ENCODE assay signal across 21 mouse cellular contexts in the genomic region with DNA sequence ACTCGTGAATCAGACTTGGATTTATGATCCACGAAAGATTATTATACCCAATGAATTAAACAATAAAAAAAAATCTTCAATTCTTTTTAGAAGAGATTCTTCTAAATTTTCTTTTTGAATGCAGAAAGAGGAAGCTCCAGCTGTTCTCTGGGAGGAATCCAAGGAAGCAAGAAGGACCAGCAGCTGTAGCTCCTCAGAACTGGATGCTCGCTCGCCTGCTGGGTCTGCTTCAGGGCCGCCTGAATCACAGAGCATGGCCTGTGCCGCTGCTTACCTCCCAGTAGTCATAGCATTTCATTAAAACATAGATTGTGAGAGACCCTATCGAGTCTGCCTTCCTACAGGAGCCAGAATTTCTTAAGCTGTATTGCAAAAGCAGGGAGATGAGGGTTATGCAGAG. TPM values are rescaled to one million over a fixed set of nuclear protein-coding genes. Genes with fewer than 3 reads are reported as not detected.
DNase-seq lines count a peak whose midpoint lies in the region; ATAC-seq lines count a peak whose summit lies in the region.
"Had no signal": no experiment of that assay in that cellular context is flagged by ENCODE, and none has a peak within 500 bp of the region (broad histone marks: within the 10 kb centered on the region; RNA-seq: fewer than 3 reads in every experiment).

No protein-coding gene starts in this region.

- H3K9ac ChIP-seq in heart, embryonic 12.5 days = no peak overlapping the region
- no peak overlapping the region for H3K9ac ChIP-seq in kidney, embryonic 16.5 days (replicated peaks; ENCODE audit: low read length)
- H3K9ac ChIP-seq: forebrain, embryonic 13.5 days; liver, embryonic 12.5 days; neural tube, embryonic 12.5 days had no signal

- H3K4me1 ChIP-seq in heart, embryonic 12.5 days (replicated peaks) = 0 out of 2 replicates have a peak, but pooled peaks cover 3% of the 10 kb centered on the region
- no peaks in the 10 kb centered on the region for H3K4me1 ChIP-seq in kidney, embryonic 16.5 days (ENCODE audit: insufficient read depth, low read length)
- H3K4me1 ChIP-seq in limb, embryonic 10.5 days = no peaks in the 10 kb centered on the region
- H3K4me1 ChIP-seq: embryonic facial prominence, embryonic 10.5 days; forebrain, embryonic 13.5 days; hindbrain, embryonic 10.5 days; liver, embryonic 12.5 days; neural tube, embryonic 12.5 days had no signal

- no peaks in the 10 kb centered on the region for H3K27me3 ChIP-seq in heart, embryonic 12.5 days (replicated peaks)
- no peaks in the 10 kb centered on the region for H3K27me3 ChIP-seq in kidney, embryonic 16.5 days (ENCODE audit: insufficient read depth, low read length)
- H3K27me3 ChIP-seq in limb, embryonic 10.5 days (ENCODE audit: low read depth, poor library complexity, severe bottlenecking) = no peaks in the 10 kb centered on the region
- H3K27me3 ChIP-seq: CH12.LX; forebrain, embryonic 13.5 days; liver, embryonic 12.5 days; neural tube, embryonic 12.5 days had no signal

- H3K9me3 ChIP-seq in heart, embryonic 12.5 days (replicated peaks) = no peaks in the 10 kb centered on the region
- H3K9me3 ChIP-seq in kidney, embryonic 16.5 days (ENCODE audit: low read length) = no peaks in the 10 kb centered on the region
- no peaks in the 10 kb centered on the region for H3K9me3 ChIP-seq in limb, embryonic 10.5 days (replicated peaks)
- H3K9me3 ChIP-seq: embryonic facial prominence, embryonic 10.5 days; forebrain, embryonic 13.5 days; hindbrain, embryonic 10.5 days; liver, embryonic 12.5 days; neural tube, embryonic 12.5 days had no signal

- 78% methylated on average over 7 of the region's 7 CpGs for WGBS in heart, embryonic 12.5 days
- WGBS in kidney, embryonic 16.5 days = 64% methylated on average over 7 of the region's 7 CpGs
- 82% methylated on average over 7 of the region's 7 CpGs for WGBS in limb, embryonic 10.5 days

- no peak overlapping the region for H3K27ac ChIP-seq in heart, embryonic 12.5 days (ENCODE audit: poor library complexity, severe bottlenecking)
- no peak overlapping the region for H3K27ac ChIP-seq in kidney, embryonic 16.5 days (ENCODE audit: low read length)
- H3K27ac ChIP-seq in limb, embryonic 10.5 days = no peak overlapping the region
- H3K27ac ChIP-seq: embryonic facial prominence, embryonic 10.5 days; forebrain, embryonic 13.5 days; hindbrain, embryonic 10.5 days; layer of hippocampus, adult 2 months; left cerebral cortex, adult 2 months; liver, embryonic 12.5 days; neural tube, embryonic 12.5 days had no signal

- no peaks in the 10 kb centered on the region for H3K36me3 ChIP-seq in heart, embryonic 12.5 days
- no peaks in the 10 kb centered on the region for H3K36me3 ChIP-seq in kidney, embryonic 16.5 days (ENCODE audit: insufficient read depth, low read length)
- no peaks in the 10 kb centered on the region for H3K36me3 ChIP-seq in limb, embryonic 10.5 days
- H3K36me3 ChIP-seq: embryonic facial prominence, embryonic 10.5 days; hindbrain, embryonic 10.5 days; liver, embryonic 12.5 days; neural tube, embryonic 12.5 days had no signal

- DNase-seq in heart, adult 11 months = peak; percentile 95
- DNase-seq in kidney, adult 8-10 months = no peak
- peak; percentile 31 to 37 for DNase-seq in heart, adult 9 months (ENCODE audit: low spot score in 2 of 2)
- peak; percentile 10 to 40 for DNase-seq in kidney, postnatal 25 days
- no peak for DNase-seq in limb, embryonic 10.5 days (ENCODE audit: low spot score)
- no peak for DNase-seq in adrenal gland, adult (ENCODE audit: inconsistent age in 2 of 2, low spot score in 1 of 2)
- DNase-seq: adrenal gland, postnatal 10 days; cerebellum, adult 18-20 months; cerebellum, postnatal 36 days; right cerebral cortex, postnatal 4 days; thymus, adult 2 months had no signal

- no peak overlapping the region for H3K4me2 ChIP-seq in heart, embryonic 12.5 days
- H3K4me2 ChIP-seq in kidney, embryonic 16.5 days (replicated peaks; ENCODE audit: low read depth, low read length) = no peak overlapping the region
- H3K4me2 ChIP-seq: forebrain, embryonic 13.5 days; liver, embryonic 12.5 days; neural tube, embryonic 12.5 days had no signal

- H3K4me3 ChIP-seq in heart, embryonic 12.5 days = no peak overlapping the region
- no peak overlapping the region for H3K4me3 ChIP-seq in kidney, embryonic 16.5 days (ENCODE audit: low read length)
- H3K4me3 ChIP-seq in limb, embryonic 10.5 days = no peak overlapping the region
- H3K4me3 ChIP-seq: embryonic facial prominence, embryonic 10.5 days; forebrain, embryonic 13.5 days; hindbrain, embryonic 10.5 days; layer of hippocampus, adult 2 months; left cerebral cortex, adult 2 months; liver, embryonic 12.5 days; neural tube, embryonic 12.5 days had no signal

- ATAC-seq in heart, embryonic 12.5 days (ENCODE audit: insufficient number of reproducible peaks, low FRiP score) = no peak
- ATAC-seq in kidney, embryonic 16.5 days (ENCODE audit: low FRiP score, low TSS enrichment) = peak; percentile 71; the same call in 1 of the 2 replicates
- ATAC-seq: forebrain, embryonic 13.5 days; liver, embryonic 12.5 days had no signal

RNA-seq across cellular contexts. Expression of a gene that starts 53.7 kb away (rescaled TPM):
- 0.75 and 0.94 TPM in 2 replicates for polyA plus RNA-seq in heart, embryonic 12.5 days (2016; fragmentation: Nextera tagmentation; extraction: Ambion mirVana)
- 6.3 and 7.0 TPM in 2 replicates for polyA plus RNA-seq in kidney, embryonic 16.5 days (2015; fragmentation: Nextera tagmentation; extraction: Ambion mirVana)
- polyA plus RNA-seq in limb, embryonic 10.5 days (2016; fragmentation: Nextera tagmentation; extraction: Ambion mirVana) = 1.7 and 4.0 TPM in 2 replicates

RNA-seq across cellular contexts. Expression of a gene that starts 54.4 kb away (rescaled TPM):
- 62.5 and 64.4 TPM in 2 replicates for polyA plus RNA-seq in heart, embryonic 12.5 days (2016; fragmentation: Nextera tagmentation; extraction: Ambion mirVana)
- polyA plus RNA-seq in kidney, embryonic 16.5 days (2015; fragmentation: Nextera tagmentation; extraction: Ambion mirVana) = 71.9 and 80.3 TPM in 2 replicates
- polyA plus RNA-seq in limb, embryonic 10.5 days (2016; fragmentation: Nextera tagmentation; extraction: Ambion mirVana) = 73.3 and 80.7 TPM in 2 replicates

Comparison
In these comparisons a context has a peak if more than half of its experiments do, and no peak if none do; other contexts are left out.
1. DNase-seq: peak in heart, adult 11 months (single experiment), heart, adult 9 months (2 of 2) and kidney, postnatal 25 days (2 of 2); none in kidney, adult 8-10 months (0 of 2), limb, embryonic 10.5 days (single experiment) and adrenal gland, adult (0 of 2).